Mouse (Mus musculus): ENCODE measurements at regions not wholly inside any gene's neighbourhood (a gene's known extent, or its start where the extent isn't known, plus 50 kb on each side); places are given as distances from the start of the nearest gene placed in this dataset.

- DNase-seq (ENCODE audit: low spot score in 2 of 2), result peak; percentile 2 to 9
Observed at GRCm38 (mm10) chr7:59711741-59712140, 293.1 kb downstream of the Snurf start.
